Mouse (Mus musculus) neural tube, embryonic 11.5 days (tissue): Measurements from ENCODE around the gene Pttg1ip. TPM values are rescaled to one million over a fixed set of nuclear protein-coding genes. Genes with fewer than 3 reads are reported as not detected.
A peak's percentile ranks its signal among the peaks of the same experiment; 100 is the strongest.

ENCODE experiments used
- ATAC-seq: fragments of 200-750 bp; cut with Nextera tagmentation; 2 replicates; pipeline ENCODE4 v1.8.0; 2017; ENCODE audit warnings: moderate number of reproducible peaks, mild to moderate bottlenecking, moderate TSS enrichment, moderate library complexity; ENCODE audit not compliant: insufficient read depth, low FRiP score, low TSS enrichment
- DNase-seq: peaks from one replicate; pipeline ENCODE4 v3.0.0-alpha.2; 2015; ENCODE audit warnings: low spot score
- H3K27ac ChIP-seq: fragments of 300-500 bp; sonication (generic); 2 replicates; pipeline ENCODE4 v1.5.1; 2014; ENCODE audit warnings: low read depth, mild to moderate bottlenecking, low read length
- H3K27me3 ChIP-seq: fragments of 300-500 bp; sonication (generic); 2 replicates; pipeline ENCODE4 v1.6.1; 2014; ENCODE audit warnings: mild to moderate bottlenecking, low read length, mixed read lengths; ENCODE audit not compliant: control insufficient read depth, insufficient read depth
- H3K36me3 ChIP-seq: fragments of 300-500 bp; sonication (generic); 2 replicates; pipeline ENCODE4 v1.6.1; 2014; ENCODE audit warnings: mild to moderate bottlenecking, low read length, moderate library complexity, mixed read lengths; ENCODE audit not compliant: control insufficient read depth, insufficient read depth
- H3K4me1 ChIP-seq: fragments of 300-500 bp; sonication (generic); 2 replicates; pipeline ENCODE4 v1.6.1; 2014; ENCODE audit warnings: low read length, mixed read lengths; ENCODE audit not compliant: control insufficient read depth, insufficient read depth
- H3K4me2 ChIP-seq: fragments of 300-500 bp; sonication (generic); 2 replicates; pipeline ENCODE4 v1.6.1; 2014; ENCODE audit warnings: low read depth, mild to moderate bottlenecking, moderate library complexity
- H3K4me3 ChIP-seq: fragments of 300-500 bp; sonication (generic); 2 replicates; pipeline ENCODE4 v1.5.1; 2014; ENCODE audit warnings: low read depth, low read length
- H3K9ac ChIP-seq: fragments of 300-500 bp; sonication (generic); 2 replicates; pipeline ENCODE4 v1.6.1; 2014; ENCODE audit warnings: mild to moderate bottlenecking, low read length
- H3K9me3 ChIP-seq: fragments of 300-500 bp; sonication (generic); 2 replicates; pipeline ENCODE4 v1.6.1; 2016; ENCODE audit warnings: low read length; ENCODE audit not compliant: control insufficient read depth
- WGBS: fragments of 180-500 bp; shearing (Covaris S2); extraction: QIAGEN DNeasy Blood & Tissue Kit; methylation state at CpG from one replicate; pipeline ENCODE4 v1.1.7; 2014; 5-methylcytosine and 5-hydroxymethylcytosine counted together
- polyA plus RNA-seq: library from polyadenylated mRNA; unstranded; fragments of >200 nt; fragmentation: Nextera tagmentation; extraction: Ambion mirVana; gene quantifications from 2 replicates; pipeline ENCODE4 v1.2.1, GENCODE M21; 2014

Pttg1ip gene
- polyA plus RNA-seq, 1 experiment from 2014 or later: 72.1 TPM

DNA sequence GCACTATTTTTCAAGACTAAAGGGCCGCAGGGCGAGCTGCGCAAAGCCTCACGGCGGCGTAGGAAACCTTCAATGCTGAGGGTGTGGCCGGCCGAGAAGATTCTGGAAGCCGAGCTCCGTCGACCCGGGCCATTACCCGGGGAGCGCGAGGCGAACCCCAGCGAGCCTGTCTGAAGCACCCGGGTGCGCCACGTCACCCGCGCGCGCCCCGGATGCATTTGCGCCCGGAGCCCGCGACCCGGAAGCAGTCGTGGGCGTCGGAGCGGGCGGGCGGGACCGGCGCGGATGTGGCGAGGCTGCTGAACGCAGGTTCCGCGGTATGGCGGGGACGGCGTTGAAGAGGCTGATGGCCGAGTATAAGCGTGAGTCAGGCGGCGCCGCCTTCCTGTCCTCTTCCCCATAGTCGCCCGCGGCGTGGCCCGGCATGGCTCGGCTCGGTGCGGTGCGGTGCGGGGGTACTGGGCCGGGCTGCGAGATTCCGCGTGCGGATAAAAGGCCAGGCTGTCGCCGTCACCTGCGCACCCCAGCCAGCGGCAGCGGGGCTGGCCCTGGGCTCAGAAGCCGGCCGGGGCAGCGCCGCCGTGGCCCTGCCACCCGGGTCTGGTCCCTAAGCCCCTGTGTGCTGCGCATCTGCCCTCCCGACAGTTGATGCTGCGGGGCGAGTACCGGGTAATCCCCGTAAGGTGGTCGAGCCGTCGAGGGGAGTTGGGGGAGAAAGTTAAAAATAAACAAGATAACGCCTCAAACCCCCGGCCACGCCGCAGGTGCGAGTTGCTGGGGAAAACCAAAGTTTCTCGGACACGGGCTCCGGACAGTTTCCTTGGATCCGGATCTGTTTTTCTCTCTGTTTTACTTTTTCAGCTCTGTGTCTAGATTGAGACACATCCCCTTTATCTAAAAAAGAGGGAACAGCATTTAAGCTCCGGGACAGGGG lies 40.8 kb downstream of the Pttg1ip start, which contains the start of gene Ube2g2:
Gene Ube2g2, plus strand, starts transcription at position 221 of the 934 bp plus-strand sequence.
- Histone ChIP-seq H3K4me3 (peak within 1 kb of the TSS; percentile 96), H3K9ac (peak within 1 kb of the TSS; percentile 96), H3K27me3 (no peaks in the 10 kb centered on the region), H3K36me3 (no peaks in the 10 kb centered on the region), H3K4me1 (peaks cover 16% of the 10 kb centered on the region), H3K4me2 (peak within 1 kb of the TSS; percentile 62), H3K9me3 (no peaks in the 10 kb centered on the region), H3K27ac (peak within 1 kb of the TSS; percentile 70)
- ATAC-seq (peak; percentile 88), DNase-seq (peak; percentile 97)
- 1% methylated on average over 69 of the region's 96 CpGs for WGBS

GRCm38 (mm10) chr10:77623069-77623492 lies 41.6 kb downstream of the Pttg1ip start:
- no peak for ATAC-seq
- Histone ChIP-seq H3K4me2 (peak overlapping the region; percentile 62), H3K9me3 (no peaks in the 10 kb centered on the region), H3K27me3 (no peaks in the 10 kb centered on the region), H3K36me3 (no peaks in the 10 kb centered on the region), H3K4me1 (peaks cover 16% of the 10 kb centered on the region), H3K4me3 (peak overlapping the region; percentile 96), H3K27ac (no peak overlapping the region), H3K9ac (peak overlapping the region; percentile 96)
- peak; percentile 17 for DNase-seq
- WGBS: 9% methylated on average over 8 of the region's 8 CpGs

GRCm38 (mm10) chr10:77623639-77624400 lies 42.3 kb downstream of the Pttg1ip start:
- 93% methylated on average over 10 of the region's 10 CpGs for WGBS
- Histone ChIP-seq H3K9ac (no peak overlapping the region; the same call in none of the 2 replicates), H3K27ac (no peak overlapping the region), H3K4me3 (peak overlapping the region; percentile 96; the same call in 1 of the 2 replicates), H3K27me3 (no peaks in the 10 kb centered on the region), H3K4me2 (peak overlapping the region; percentile 62), H3K36me3 (no peaks in the 10 kb centered on the region), H3K4me1 (peaks cover 16% of the 10 kb centered on the region), H3K9me3 (no peaks in the 10 kb centered on the region)
- DNase-seq (no peak), ATAC-seq (no peak)

DNA sequence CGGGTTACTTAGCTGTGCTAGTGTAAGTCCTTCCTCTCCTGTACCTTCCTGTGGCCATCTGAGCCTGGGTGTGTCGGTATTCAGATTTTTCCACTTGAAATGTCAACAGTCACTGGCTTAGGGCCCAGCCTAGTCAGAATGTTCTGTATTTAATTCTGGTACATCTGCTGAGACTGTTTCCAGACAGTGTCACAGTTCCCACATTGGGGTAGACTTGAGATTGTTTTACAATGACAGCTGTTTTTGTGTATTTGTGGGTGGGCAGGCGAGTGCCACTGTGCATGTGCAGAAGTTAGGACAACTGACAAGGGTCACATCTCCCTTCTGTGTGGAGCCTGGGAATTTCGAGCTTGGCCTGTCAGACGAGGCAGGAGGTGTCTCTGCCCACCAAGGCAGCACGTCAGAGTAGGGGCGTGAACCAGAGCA lies 43.1 kb downstream of the Pttg1ip start:
- ATAC-seq (no peak), DNase-seq (no peak)
- Histone ChIP-seq H3K4me1 (peaks cover 16% of the 10 kb centered on the region), H3K4me3 (no peak overlapping the region), H3K4me2 (no peak overlapping the region), H3K9ac (no peak overlapping the region), H3K9me3 (no peaks in the 10 kb centered on the region), H3K27me3 (no peaks in the 10 kb centered on the region), H3K36me3 (no peaks in the 10 kb centered on the region), H3K27ac (no peak overlapping the region)
- WGBS: 84% methylated on average over 7 of the region's 7 CpGs

DNA sequence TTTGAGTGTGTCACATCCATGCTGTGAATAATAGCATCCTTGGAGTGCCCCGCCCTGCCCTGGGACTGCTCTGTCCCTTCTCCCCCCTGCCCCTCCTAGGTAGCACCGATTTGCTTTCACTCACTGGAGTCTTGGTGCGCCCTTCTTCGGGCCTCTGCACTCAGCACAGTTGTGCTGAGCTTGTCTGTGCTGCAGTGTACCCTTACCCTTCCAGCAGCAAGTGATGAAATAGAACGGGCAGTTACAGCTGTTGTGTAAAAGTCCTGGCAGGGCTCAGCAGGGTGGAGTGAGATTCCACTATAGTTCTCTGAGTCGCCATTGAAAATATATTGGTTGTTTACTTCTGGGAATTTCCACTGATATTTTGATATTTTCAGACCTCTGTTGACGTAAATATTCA lies 44.5 kb downstream of the Pttg1ip start:
- WGBS: 81% methylated on average over 7 of the region's 7 CpGs
- no peak for ATAC-seq

GRCm38 (mm10) chr10:77626591-77626990 lies 45.1 kb downstream of the Pttg1ip start:
- no peak for ATAC-seq
- Histone ChIP-seq H3K27ac (no peak overlapping the region), H3K4me3 (no peak overlapping the region), H3K9me3 (no peaks in the 10 kb centered on the region), H3K4me1 (peaks cover 16% of the 10 kb centered on the region), H3K9ac (no peak overlapping the region), H3K4me2 (no peak overlapping the region), H3K36me3 (no peaks in the 10 kb centered on the region), H3K27me3 (no peaks in the 10 kb centered on the region)
- no peak for DNase-seq
- 80% methylated on average over 7 of the region's 7 CpGs for WGBS

More for the DNA sequence above, 44.5 kb downstream of the Pttg1ip start:
- Histone ChIP-seq H3K4me1 (peaks cover 16% of the 10 kb centered on the region), H3K9me3 (no peaks in the 10 kb centered on the region), H3K4me3 (no peak overlapping the region), H3K4me2 (no peak overlapping the region), H3K9ac (no peak overlapping the region), H3K27me3 (no peaks in the 10 kb centered on the region), H3K27ac (no peak overlapping the region), H3K36me3 (no peaks in the 10 kb centered on the region)
- DNase-seq: no peak

- Histone ChIP-seq H3K9ac (no peak overlapping the region), H3K4me2 (no peak overlapping the region), H3K4me1 (peaks cover 16% of the 10 kb centered on the region), H3K27ac (no peak overlapping the region), H3K9me3 (no peaks in the 10 kb centered on the region), H3K27me3 (no peaks in the 10 kb centered on the region), H3K4me3 (no peak overlapping the region), H3K36me3 (0 out of 2 replicates have a peak, but pooled peaks cover 3% of the 10 kb centered on the region)
- 38% methylated on average over 2 of the region's 2 CpGs for WGBS
- DNase-seq (peak; percentile 85), ATAC-seq (peak; percentile 75; the same call in 1 of the 2 replicates)
These were observed 46.0 kb downstream of the Pttg1ip start for GRCm38 (mm10) chr10:77627497-77627896.

DNA sequence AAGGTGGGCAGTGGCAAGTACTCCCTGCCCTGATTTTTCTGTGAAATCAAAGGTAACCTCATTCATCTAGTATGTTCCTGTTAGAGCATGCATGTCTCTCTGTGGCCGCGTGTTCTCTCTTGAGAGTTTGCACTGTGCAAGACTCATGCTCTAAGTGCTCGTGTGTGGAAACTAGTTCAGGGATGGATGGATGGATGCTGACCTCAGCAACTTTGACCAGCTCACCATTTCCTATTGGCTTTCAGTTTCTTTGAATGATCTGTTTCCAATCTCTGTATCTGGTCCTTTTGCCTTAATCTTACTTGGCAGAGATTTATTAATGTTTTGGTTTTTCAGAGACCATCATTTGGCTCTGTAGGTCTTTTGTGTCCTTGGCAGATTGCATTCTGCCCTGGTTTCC lies 47.6 kb downstream of the Pttg1ip start:
- no peak overlapping the region for H3K4me2 ChIP-seq
- H3K9me3 ChIP-seq: no peaks in the 10 kb centered on the region
- WGBS: 91% methylated on average over 3 of the region's 3 CpGs
- ATAC-seq (no peak), DNase-seq (no peak)
- H3K27me3 ChIP-seq: no peaks in the 10 kb centered on the region
- peaks cover 9% of the 10 kb centered on the region; the same call in 1 of the 2 replicates for H3K4me1 ChIP-seq
- H3K36me3 ChIP-seq: 0 out of 2 replicates have a peak, but pooled peaks cover 5% of the 10 kb centered on the region
- H3K27ac ChIP-seq: no peak overlapping the region
- H3K4me3 ChIP-seq: no peak overlapping the region
- H3K9ac ChIP-seq: no peak overlapping the region
